Mouse (Mus musculus): ENCODE data around the gene Gpr83.
A peak's percentile ranks its signal among the peaks of the same experiment; 100 is the strongest.

The Gpr83 gene

GRCm38 (mm10) chr9:14859868-14860639, at the start of gene Gpr83:
Gene Gpr83 (plus strand): TSS chr9:14860210.
- ATAC-seq (ENCODE audit: insufficient number of reproducible peaks, low FRiP score, low TSS enrichment), result peak; percentile 26; the same call in 1 of the 2 replicates

GRCm38 (mm10) chr9:14821396-14821795, 38.6 kb upstream of the Gpr83 start:
- ATAC-seq (ENCODE audit: insufficient number of reproducible peaks, low FRiP score, low TSS enrichment), result no peak

GRCm38 (mm10) chr9:14824840-14825239, 35.2 kb upstream of the Gpr83 start:
- ATAC-seq (ENCODE audit: insufficient number of reproducible peaks, low FRiP score, low TSS enrichment), result no peak

- no peak for ATAC-seq (ENCODE audit: insufficient number of reproducible peaks, low FRiP score, low TSS enrichment)
Measured at GRCm38 (mm10) chr9:14827875-14828274, 32.1 kb upstream of the Gpr83 start.

GRCm38 (mm10) chr9:14832046-14832445, 28.0 kb upstream of the Gpr83 start:
- no peak for ATAC-seq (ENCODE audit: insufficient number of reproducible peaks, low FRiP score, low TSS enrichment)

GRCm38 (mm10) chr9:14835335-14836075, 24.5 kb upstream of the Gpr83 start:
- no peak for ATAC-seq (ENCODE audit: insufficient number of reproducible peaks, low FRiP score, low TSS enrichment)

GRCm38 (mm10) chr9:14839527-14839926, 20.5 kb upstream of the Gpr83 start:
- no peak for ATAC-seq (ENCODE audit: insufficient number of reproducible peaks, low FRiP score, low TSS enrichment)

- ATAC-seq (ENCODE audit: insufficient number of reproducible peaks, low FRiP score, low TSS enrichment), result no peak
Measured at GRCm38 (mm10) chr9:14839970-14840369, 20.0 kb upstream of the Gpr83 start.

- ATAC-seq (ENCODE audit: insufficient number of reproducible peaks, low FRiP score, low TSS enrichment), result no peak
Measured at GRCm38 (mm10) chr9:14841878-14842761, 17.9 kb upstream of the Gpr83 start.

GRCm38 (mm10) chr9:14843311-14843857, 16.6 kb upstream of the Gpr83 start:
- ATAC-seq (ENCODE audit: insufficient number of reproducible peaks, low FRiP score, low TSS enrichment), result no peak

- ATAC-seq (ENCODE audit: insufficient number of reproducible peaks, low FRiP score, low TSS enrichment), result no peak
Measured at GRCm38 (mm10) chr9:14843901-14844300, 16.1 kb upstream of the Gpr83 start.

GRCm38 (mm10) chr9:14846428-14846827, 13.6 kb upstream of the Gpr83 start:
- ATAC-seq (ENCODE audit: insufficient number of reproducible peaks, low FRiP score, low TSS enrichment), result no peak

GRCm38 (mm10) chr9:14848267-14848935, 11.6 kb upstream of the Gpr83 start:
- no peak for ATAC-seq (ENCODE audit: insufficient number of reproducible peaks, low FRiP score, low TSS enrichment)

GRCm38 (mm10) chr9:14854585-14854984, 5.4 kb upstream of the Gpr83 start:
- ATAC-seq (ENCODE audit: insufficient number of reproducible peaks, low FRiP score, low TSS enrichment), result no peak

- no peak for ATAC-seq (ENCODE audit: insufficient number of reproducible peaks, low FRiP score, low TSS enrichment)
Measured at GRCm38 (mm10) chr9:14856922-14857654, 2.9 kb upstream of the Gpr83 start.

GRCm38 (mm10) chr9:14858170-14858706, 1.8 kb upstream of the Gpr83 start:
- ATAC-seq (ENCODE audit: insufficient number of reproducible peaks, low FRiP score, low TSS enrichment), result no peak

- no peak for ATAC-seq (ENCODE audit: insufficient number of reproducible peaks, low FRiP score, low TSS enrichment)
Measured at GRCm38 (mm10) chr9:14858782-14859181, 1.2 kb upstream of the Gpr83 start.

- no peak for ATAC-seq (ENCODE audit: insufficient number of reproducible peaks, low FRiP score, low TSS enrichment)
Measured at GRCm38 (mm10) chr9:14863126-14863525, 3.1 kb downstream of the Gpr83 start.

GRCm38 (mm10) chr9:14864726-14865125, 4.7 kb downstream of the Gpr83 start:
- no peak for ATAC-seq (ENCODE audit: insufficient number of reproducible peaks, low FRiP score, low TSS enrichment)
